8 mouse cellular contexts compared by ENCODE assay signal in genomic region chr13:45390962-45391853, GRCm38 (mm10). TPM values are rescaled to one million over a fixed set of nuclear protein-coding genes. Genes with fewer than 3 reads are reported as not detected.
DNase-seq lines count a peak whose midpoint lies in the region; ATAC-seq and TF ChIP-seq lines count a peak whose summit lies in the region.

No protein-coding gene starts in this region.

- H3K4me1 ChIP-seq in intestine, embryonic 15.5 days (replicated peaks), result peaks cover 16% of the 10 kb centered on the region
- peaks cover 34% of the 10 kb centered on the region for H3K4me1 ChIP-seq in liver, postnatal 0 days (ENCODE audit: insufficient read depth)
- H3K4me1 ChIP-seq in neural tube, embryonic 15.5 days, result peaks cover 21% of the 10 kb centered on the region

- H3K27me3 ChIP-seq in intestine, embryonic 15.5 days (replicated peaks), result no peaks in the 10 kb centered on the region
- peaks cover 4% of the 10 kb centered on the region; the same call in 1 of the 2 replicates for H3K27me3 ChIP-seq in liver, postnatal 0 days (ENCODE audit: insufficient read depth, low read length)
- H3K27me3 ChIP-seq in neural tube, embryonic 15.5 days (replicated peaks), result no peaks in the 10 kb centered on the region

- ATAC-seq in intestine, embryonic 15.5 days, result 0 out of 2 replicates have a peak, but pooled peaks have one; percentile 34
- no peak for ATAC-seq in liver, postnatal 0 days
- ATAC-seq in neural tube, embryonic 15.5 days (ENCODE audit: low FRiP score), result no peak

- peak overlapping the region; percentile 77 for H3K4me3 ChIP-seq in intestine, embryonic 15.5 days (replicated peaks)
- H3K4me3 ChIP-seq in liver, postnatal 0 days (ENCODE audit: low read depth, low read length), result peak overlapping the region; percentile 83
- H3K4me3 ChIP-seq in neural tube, embryonic 15.5 days (replicated peaks), result peak overlapping the region; percentile 75

- peak overlapping the region; percentile 94 for H3K4me2 ChIP-seq in intestine, embryonic 15.5 days (replicated peaks)
- H3K4me2 ChIP-seq in liver, postnatal 0 days (ENCODE audit: low read depth, low read length), result peak overlapping the region; percentile 76
- peak overlapping the region; percentile 95 for H3K4me2 ChIP-seq in neural tube, embryonic 15.5 days

- TF ChIP-seq CTCF in liver, postnatal 0 days (IDR thresholded peaks at IDR 0.05; ENCODE audit: low read depth), result no peak

- peak overlapping the region; percentile 75; the same call in 1 of the 2 replicates for H3K9ac ChIP-seq in intestine, embryonic 15.5 days
- peak overlapping the region; percentile 87 for H3K9ac ChIP-seq in liver, postnatal 0 days (replicated peaks)
- peak overlapping the region; percentile 74; the same call in 1 of the 2 replicates for H3K9ac ChIP-seq in neural tube, embryonic 15.5 days (replicated peaks)

- peak; percentile 85 for DNase-seq in CD4-positive helper T cell, adult 2 months (ENCODE audit: low read depth, low spot score)
- peak; percentile 87 for DNase-seq in adipocyte (ENCODE audit: low spot score)
- DNase-seq in gastrocnemius, adult 8-10 months (ENCODE audit: low spot score in 2 of 2), result peak; percentile 24 to 32
- DNase-seq in liver, postnatal 0 days, result peak; percentile 69
- DNase-seq in frontal cortex, postnatal 36 days (ENCODE audit: low spot score in 2 of 2), result no peak
- no peak for DNase-seq in left cerebral cortex, postnatal 25 days (ENCODE audit: low spot score in 2 of 2)

- WGBS in intestine, embryonic 15.5 days, result 24% methylated on average over 19 of the region's 19 CpGs
- WGBS in liver, postnatal 0 days (ENCODE audit: insufficient replicate concordance), result 18% methylated on average over 19 of the region's 19 CpGs
- WGBS in neural tube, embryonic 15.5 days, result 73% methylated on average over 19 of the region's 19 CpGs

- no peaks in the 10 kb centered on the region for H3K36me3 ChIP-seq in intestine, embryonic 15.5 days
- H3K36me3 ChIP-seq in liver, postnatal 0 days (replicated peaks; ENCODE audit: insufficient read depth, low read length), result peaks cover 34% of the 10 kb centered on the region
- H3K36me3 ChIP-seq in neural tube, embryonic 15.5 days, result no peaks in the 10 kb centered on the region

- H3K9me3 ChIP-seq in intestine, embryonic 15.5 days, result no peaks in the 10 kb centered on the region
- H3K9me3 ChIP-seq in liver, postnatal 0 days (ENCODE audit: low read length), result no peaks in the 10 kb centered on the region
- no peaks in the 10 kb centered on the region for H3K9me3 ChIP-seq in neural tube, embryonic 15.5 days (replicated peaks)

- intact Hi-C loops in left cerebral cortex, postnatal 25 days (cut with DNase I), result loop anchor here (2.0 to 5.0 kb wide), 2 partner anchors 189 to 360 kb away; no protein-coding TSS in a partner anchor

- peak overlapping the region; percentile 56 for H3K27ac ChIP-seq in intestine, embryonic 15.5 days
- H3K27ac ChIP-seq in liver, postnatal 0 days (ENCODE audit: low read depth), result peak overlapping the region; percentile 83
- no peak overlapping the region; the same call in 1 of the 2 replicates for H3K27ac ChIP-seq in neural tube, embryonic 15.5 days (replicated peaks)

- peak; percentile 72; the same call in 1 of the 2 replicates for TF ChIP-seq EP300 in liver, postnatal 0 days (IDR thresholded peaks at IDR 0.05; ENCODE audit: low read depth)

RNA-seq across cellular contexts. Expression of gene Mylip, which starts 1.7 kb away (rescaled TPM):
- total RNA-seq in gastrocnemius, adult 8-10 months (2022), result 10 to 100 TPM; 11.4 to 21.1 (median 15.7) TPM
- 6.9 and 7.8 TPM in 2 replicates for polyA plus RNA-seq in intestine, embryonic 15.5 days (2015; fragmentation: Nextera tagmentation; extraction: Ambion mirVana)
- 6.9 and 7.4 TPM in 2 replicates for polyA plus RNA-seq in liver, postnatal 0 days (2015; fragmentation: Nextera tagmentation; extraction: Ambion mirVana)
- polyA plus RNA-seq in neural tube, embryonic 15.5 days (2015; fragmentation: Nextera tagmentation; extraction: Ambion mirVana), result 8.4 and 10.9 TPM in 2 replicates
- total RNA-seq in left cerebral cortex, postnatal 25 days (2021), result 10 to 100 TPM; 16.0 to 17.9 TPM

Comparison
In these comparisons a context has a peak if more than half of its experiments do, and no peak if none do; other contexts are left out.
1. DNase-seq: peak in CD4-positive helper T cell, adult 2 months (single experiment), adipocyte (single experiment), gastrocnemius, adult 8-10 months (2 of 2) and liver, postnatal 0 days (single experiment); none in frontal cortex, postnatal 36 days (0 of 2) and left cerebral cortex, postnatal 25 days (0 of 2).
2. Peak in every context shown above with its lines, with median percentiles within 50 percentile points of each other: H3K4me2 ChIP-seq, H3K4me3 ChIP-seq and H3K9ac ChIP-seq.